Mouse (Mus musculus) C2C12 (cell line): Measurements from ENCODE around the gene Tril. TPM values are rescaled to one million over a fixed set of nuclear protein-coding genes. Genes with fewer than 3 reads are reported as not detected.

Experiments used
- H3K27me3 ChIP-seq: one replicate; pipeline ENCODE4 v1.6.1; 2011; ENCODE audit not compliant: control insufficient read depth, insufficient read depth, insufficient read length
- H3K36me3 ChIP-seq: one replicate; pipeline ENCODE4 v1.6.1; 2011; ENCODE audit not compliant: control insufficient read depth, insufficient read depth
- H3K4me3 ChIP-seq: one replicate; pipeline ENCODE4 v1.5.1; 2011; ENCODE audit warnings: mild to moderate bottlenecking, control low read depth; ENCODE audit not compliant: poor library complexity, insufficient read depth, severe bottlenecking
- H3K79me2 ChIP-seq: one replicate; pipeline ENCODE4 v1.6.1; 2011; ENCODE audit not compliant: control insufficient read depth, insufficient read depth
- H3K79me3 ChIP-seq: one replicate; pipeline ENCODE4 v1.6.1; 2011; ENCODE audit warnings: low read depth, control low read depth
- H3ac ChIP-seq: one replicate; pipeline ENCODE3; 2011; ENCODE audit warnings: low read depth; ENCODE audit not compliant: control insufficient read depth, insufficient read length
- CEBPB ChIP-seq: IDR thresholded peaks from one replicate; pipeline ENCODE4 v1.6.1; 2011; ENCODE audit warnings: low read depth, mild to moderate bottlenecking, control low read depth, moderate library complexity
- CTCF ChIP-seq: IDR thresholded peaks from one replicate; pipeline ENCODE4 v1.5.1; 2011; ENCODE audit not compliant: control insufficient read depth, insufficient read depth, insufficient read length
- FOSL1 ChIP-seq: IDR thresholded peaks from one replicate; pipeline ENCODE4 v1.8.0; 2011; ENCODE audit warnings: mild to moderate bottlenecking, low read length; ENCODE audit not compliant: poor library complexity, insufficient read depth, severe bottlenecking
- MAX ChIP-seq: IDR thresholded peaks from one replicate; pipeline ENCODE4 v1.6.1; 2011; ENCODE audit warnings: mild to moderate bottlenecking, control low read depth
- MYOD1 ChIP-seq: IDR thresholded peaks from one replicate; pipeline ENCODE4 v1.6.1; 2011; ENCODE audit warnings: low read depth; ENCODE audit not compliant: control insufficient read depth, insufficient read length
- MYOG ChIP-seq: IDR thresholded peaks from one replicate; pipeline ENCODE4 v1.6.1; 2011; ENCODE audit not compliant: control insufficient read depth, insufficient read length; ENCODE audit errors: extremely low read depth
- USF1 ChIP-seq: IDR thresholded peaks from one replicate; pipeline ENCODE4 v1.6.1; 2011; ENCODE audit warnings: low read depth, mild to moderate bottlenecking, control low read depth, moderate library complexity
- polyA plus RNA-seq: library from polyadenylated mRNA; unstranded; fragments of >200 nt; fragmentation: generic; extraction: Trizol; gene quantifications from one replicate; pipeline ENCODE4 v1.2.1, GENCODE M21; 2012; ENCODE audit warnings: missing spikeins

The Tril gene
- polyA plus RNA-seq, 1 experiment: 0.12 TPM

DNA sequence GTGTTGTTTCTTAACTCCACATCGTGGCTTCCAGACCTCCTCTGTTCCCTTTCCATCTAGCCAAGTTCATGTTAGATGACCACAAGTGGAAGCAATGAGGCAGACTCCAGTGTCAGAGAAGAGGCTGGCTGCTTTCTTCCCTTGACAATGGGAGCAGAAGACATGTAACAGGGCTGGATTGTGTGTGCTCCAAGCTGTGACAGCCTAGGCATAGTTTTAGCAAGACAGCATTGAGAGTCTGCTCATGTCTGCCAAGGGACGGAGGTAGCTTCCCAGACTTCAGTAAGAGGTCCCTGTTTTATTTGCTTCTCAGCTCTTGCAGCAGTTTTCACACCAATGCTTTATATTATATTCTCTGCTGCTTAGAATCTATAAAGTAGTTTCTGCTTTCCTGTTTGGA lies 33.6 kb upstream of the Tril start:
- no peak overlapping the region for H3ac ChIP-seq
- H3K36me3 ChIP-seq: no peaks in the 10 kb centered on the region
- no peaks in the 10 kb centered on the region for H3K27me3 ChIP-seq
- no peaks in the 10 kb centered on the region for H3K79me2 ChIP-seq
- TF ChIP-seq MAX: no peak
- TF ChIP-seq USF1: no peak
- no peak for TF ChIP-seq CTCF
- TF ChIP-seq FOSL1: no peak
- no peak for TF ChIP-seq MYOD1
- TF ChIP-seq MYOG: no peak
- TF ChIP-seq CEBPB: no peak
- H3K79me3 ChIP-seq: no peaks in the 10 kb centered on the region
- no peak overlapping the region for H3K4me3 ChIP-seq

DNA sequence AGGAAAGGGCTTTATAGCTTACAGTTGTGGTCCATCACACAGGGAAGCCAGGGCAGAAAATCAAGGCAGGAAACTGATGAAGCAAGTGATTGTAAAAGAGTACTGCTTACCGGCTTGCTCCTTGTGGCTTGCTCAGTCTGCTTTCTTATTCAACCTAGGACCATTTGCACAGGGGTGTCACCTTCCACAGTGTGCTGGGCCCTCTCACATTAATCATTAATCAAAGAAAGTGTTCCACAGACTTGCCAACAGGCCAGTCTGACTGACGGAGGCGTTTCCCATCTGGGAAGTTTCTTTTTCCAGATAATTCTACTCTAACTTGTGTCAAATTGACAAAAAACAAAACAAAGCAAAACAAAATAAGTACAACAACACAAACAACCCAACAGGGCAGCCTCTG lies 32.9 kb upstream of the Tril start:
- no peaks in the 10 kb centered on the region for H3K27me3 ChIP-seq
- H3K79me3 ChIP-seq: no peaks in the 10 kb centered on the region
- H3K4me3 ChIP-seq: no peak overlapping the region
- H3K36me3 ChIP-seq: no peaks in the 10 kb centered on the region
- H3K79me2 ChIP-seq: no peaks in the 10 kb centered on the region
- no peak for TF ChIP-seq USF1
- no peak for TF ChIP-seq MYOG
- no peak for TF ChIP-seq FOSL1
- no peak for TF ChIP-seq CEBPB
- no peak for TF ChIP-seq MAX
- TF ChIP-seq CTCF: no peak
- no peak for TF ChIP-seq MYOD1
- no peak overlapping the region for H3ac ChIP-seq

DNA sequence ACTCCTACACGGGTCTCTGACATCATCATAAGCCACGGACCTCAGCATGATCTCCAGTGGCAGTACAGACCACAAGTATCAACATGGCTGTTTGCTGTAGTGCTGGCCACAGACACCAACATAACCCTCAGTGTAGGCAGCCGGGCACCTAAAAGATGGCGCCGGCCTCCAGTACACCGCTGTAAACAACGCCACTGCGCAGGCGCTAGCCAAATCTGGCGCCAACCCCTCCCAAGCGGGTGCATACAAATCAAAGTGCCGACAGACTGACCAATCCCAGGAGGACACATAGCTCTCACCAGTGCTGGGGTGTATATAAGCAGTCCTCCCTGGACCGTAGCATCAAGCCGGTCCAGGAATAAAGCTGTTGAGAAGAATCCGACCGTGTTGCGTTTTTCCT lies 24.0 kb upstream of the Tril start:
- Histone ChIP-seq H3K79me3 (no peaks in the 10 kb centered on the region), H3K27me3 (no peaks in the 10 kb centered on the region), H3K36me3 (no peaks in the 10 kb centered on the region), H3ac (no peak overlapping the region), H3K79me2 (no peaks in the 10 kb centered on the region), H3K4me3 (no peak overlapping the region)
- TF ChIP-seq MYOD1 (no peak), MYOG (no peak), CEBPB (no peak), FOSL1 (no peak), MAX (no peak), USF1 (no peak), CTCF (no peak)

DNA sequence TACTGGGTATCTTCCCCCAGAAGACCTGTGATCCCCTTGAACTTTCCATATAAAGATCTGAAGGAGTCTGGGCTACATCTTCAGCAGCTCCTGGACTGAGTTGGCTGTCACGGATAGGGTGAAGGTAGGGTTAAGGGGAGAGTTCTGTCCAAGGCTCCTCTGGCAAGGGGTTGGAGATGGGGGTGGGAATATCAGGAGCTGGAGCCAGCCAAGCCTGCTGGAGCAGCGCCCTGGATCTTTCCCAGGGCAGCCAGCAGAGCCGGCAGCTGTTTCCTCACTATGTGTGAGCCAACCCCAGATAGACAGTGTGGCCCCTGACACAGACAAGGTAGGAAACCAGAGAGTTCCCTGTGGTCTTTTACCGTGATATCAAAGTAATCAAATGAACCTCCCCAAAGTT lies 4.6 kb upstream of the Tril start:
- no peak overlapping the region for H3ac ChIP-seq
- no peak overlapping the region for H3K4me3 ChIP-seq
- H3K79me2 ChIP-seq: no peaks in the 10 kb centered on the region
- H3K27me3 ChIP-seq: peaks cover 49% of the 10 kb centered on the region
- no peaks in the 10 kb centered on the region for H3K79me3 ChIP-seq
- TF ChIP-seq FOSL1: no peak
- TF ChIP-seq MYOD1: no peak
- TF ChIP-seq USF1: no peak
- TF ChIP-seq MYOG: no peak
- no peak for TF ChIP-seq MAX
- no peak for TF ChIP-seq CTCF
- no peak for TF ChIP-seq CEBPB
- H3K36me3 ChIP-seq: no peaks in the 10 kb centered on the region

DNA sequence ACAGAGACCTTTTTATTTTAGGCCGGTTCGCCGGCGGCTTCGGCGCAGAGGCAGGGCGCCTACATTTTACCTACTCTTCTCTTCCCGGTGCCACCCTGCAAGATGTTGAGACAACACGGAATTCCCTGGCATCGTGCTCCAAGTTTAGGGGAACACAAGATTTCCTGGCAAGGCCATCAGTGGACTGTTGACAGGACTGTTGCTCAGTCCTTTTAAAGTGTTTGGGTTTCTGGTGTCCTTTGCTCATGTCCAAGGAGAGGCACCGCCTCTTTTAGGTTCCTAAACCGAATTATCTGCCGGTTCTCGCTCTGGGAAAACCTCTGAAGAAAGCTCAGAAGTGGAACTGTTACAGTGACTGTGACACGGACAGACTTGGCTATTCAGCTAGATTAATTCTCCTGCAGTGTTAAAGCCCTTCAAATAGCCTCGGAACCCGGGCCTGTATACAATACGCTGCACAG lies 441 bp upstream of the Tril start:
- no peak overlapping the region for H3K4me3 ChIP-seq
- no peaks in the 10 kb centered on the region for H3K79me3 ChIP-seq
- no peaks in the 10 kb centered on the region for H3K36me3 ChIP-seq
- H3K27me3 ChIP-seq: peaks cover 69% of the 10 kb centered on the region
- H3ac ChIP-seq: no peak overlapping the region
- H3K79me2 ChIP-seq: no peaks in the 10 kb centered on the region
- TF ChIP-seq MAX (no peak), USF1 (no peak), CTCF (no peak), CEBPB (no peak), MYOG (no peak), MYOD1 (no peak), FOSL1 (no peak)
